Mouse (Mus musculus): ENCODE measurements around the gene Rfx5. TPM values are rescaled to one million over a fixed set of nuclear protein-coding genes. Genes with fewer than 3 reads are reported as not detected.

Gene Rfx5
- total RNA-seq, 2 experiments from 2014 or later = 5.4 to 8.8 TPM

- DNase-seq = peak; percentile 78 to 95
Measured at GRCm38 (mm10) chr3:94996946-94997345, 43.1 kb downstream of the Rfx5 start.

- DNase-seq = no peak
Measured at GRCm38 (mm10) chr3:95002569-95002968, 48.7 kb downstream of the Rfx5 start.

GRCm38 (mm10) chr3:95003273-95003672 lies 49.4 kb downstream of the Rfx5 start:
- no peak for DNase-seq

GRCm38 (mm10) chr3:95005651-95006050 lies 51.8 kb downstream of the Rfx5 start:
- no peak for DNase-seq

- DNase-seq = no peak
Measured at GRCm38 (mm10) chr3:95007706-95008105, 53.8 kb downstream of the Rfx5 start.

- DNase-seq = no peak
Measured at GRCm38 (mm10) chr3:95010396-95010795, 56.5 kb downstream of the Rfx5 start.

Small RNAs within 50 kb of the gene (microRNA-seq; reads per million reads assigned to microRNA genes)
- 1.4 to 2.7 reads per million in 2 experiments for gene Mir7013

Other genes with a start within 250 kb of the Rfx5 start
- gene Cgn, start 167.6 kb upstream of the Rfx5 start, total RNA-seq (2021) = under 1 TPM; 0.37 to 0.85 TPM
- gene Pogz, start 116.5 kb upstream of the Rfx5 start, total RNA-seq (2021) = 10 to 100 TPM; 12.9 to 20.2 TPM
- 100 to 1,000 TPM; 223 to 258 TPM for gene Psmb4, start 67.1 kb upstream of the Rfx5 start, total RNA-seq (2021)
- gene Selenbp1, start 21.0 kb upstream of the Rfx5 start, total RNA-seq (2021) = 100 to 1,000 TPM in 1 of 2 experiments, 10 to 100 TPM in 1; 97.9 to 127 TPM
- 10 to 100 TPM; 23.7 to 26.6 TPM for gene Pi4kb, start 20.7 kb downstream of the Rfx5 start, total RNA-seq (2021)
- 10 to 100 TPM; 10.3 to 12.0 TPM for gene Zfp687, start 61.4 kb downstream of the Rfx5 start, total RNA-seq (2021)
- 100 to 1,000 TPM; 146 to 151 TPM for gene Psmd4, start 88.5 kb downstream of the Rfx5 start, total RNA-seq (2021)
- 10 to 100 TPM; 14.9 to 15.3 TPM for gene Pip5k1a, start 152.9 kb downstream of the Rfx5 start, total RNA-seq (2021)
- gene Vps72, start 156.9 kb downstream of the Rfx5 start, total RNA-seq (2021) = 10 to 100 TPM; 32.1 to 32.5 TPM
- gene Tmod4, start 170.4 kb downstream of the Rfx5 start, total RNA-seq (2021) = 10 to 100 TPM; 34.7 to 36.3 TPM
- 10 to 100 TPM; 36.5 to 38.3 TPM for gene Scnm1, start 179.9 kb downstream of the Rfx5 start, total RNA-seq (2021)
- gene Lysmd1, start 180.0 kb downstream of the Rfx5 start, total RNA-seq (2021) = 1 to 10 TPM; 4.5 to 4.7 TPM
- 1 to 10 TPM; 2.2 to 2.6 TPM for gene Tnfaip8l2, start 188.3 kb downstream of the Rfx5 start, total RNA-seq (2021)
- gene Sema6c, start 206.4 kb downstream of the Rfx5 start, total RNA-seq (2021) = 1 to 10 TPM; 4.0 to 4.8 TPM